Mouse (Mus musculus): ENCODE measurements around the gene Cdc20b. TPM values are rescaled to one million over a fixed set of nuclear protein-coding genes. Genes with fewer than 3 reads are reported as not detected.

The Cdc20b gene
- polyA plus RNA-seq, 1 experiment = not detected

GRCm38 (mm10) chr13:113098406-113098805 lies 63.5 kb downstream of the Cdc20b start:
- Histone ChIP-seq H3K4me1 (ENCODE audit: control insufficient read depth, insufficient read depth, insufficient read length, low read length) (no peaks in the 10 kb centered on the region), H3K36me3 (ENCODE audit: control insufficient read depth, insufficient read depth, low read length) (no peaks in the 10 kb centered on the region), H3K27me3 (ENCODE audit: control insufficient read depth, insufficient read depth, low read length) (no peaks in the 10 kb centered on the region), H3K4me3 (ENCODE audit: low read depth, low read length) (peak overlapping the region; percentile 34; the same call in 1 of the 2 replicates), H3K27ac (ENCODE audit: insufficient read depth, low read depth, low read length) (peak overlapping the region; percentile 32)
- 88% methylated on average over 2 of the region's 2 CpGs for WGBS
- no peak for TF ChIP-seq CTCF (IDR thresholded peaks at IDR 0.05; ENCODE audit: extremely low read depth, insufficient read length, insufficient replicate concordance, low read depth, low read length)
- no peak for TF ChIP-seq POLR2A (IDR thresholded peaks at IDR 0.05; ENCODE audit: low read depth, low read length)

DNA sequence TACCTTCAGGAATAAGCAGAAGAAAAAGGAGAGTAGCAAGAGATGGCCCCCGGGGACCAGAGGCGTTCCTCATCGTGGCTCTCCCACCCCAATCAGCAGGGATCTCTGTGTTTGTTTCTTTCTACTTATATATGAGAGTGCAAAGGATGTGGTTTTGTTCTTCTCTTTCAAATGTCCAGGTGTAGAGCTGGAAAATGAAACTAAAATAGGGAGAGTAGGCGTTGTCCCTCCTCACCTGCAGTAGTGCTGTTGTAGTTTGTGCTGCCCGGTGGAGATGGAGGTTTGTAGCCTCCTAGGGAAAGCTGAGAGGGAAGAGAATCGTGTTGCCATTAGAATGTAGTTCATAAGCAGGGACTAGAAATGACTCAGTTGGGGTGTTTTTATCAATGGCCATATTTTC lies 66.0 kb downstream of the Cdc20b start, which contains the start of gene Gzma:
TSS of gene Gzma (minus strand) at position 103 of the 400 bp plus-strand sequence.
- Histone ChIP-seq H3K36me3 (ENCODE audit: control insufficient read depth, insufficient read depth, low read length) (no peaks in the 10 kb centered on the region), H3K27ac (ENCODE audit: insufficient read depth, low read depth, low read length) (peak within 1 kb of the TSS; percentile 37; the same call in 1 of the 2 replicates), H3K27me3 (ENCODE audit: control insufficient read depth, insufficient read depth, low read length) (no peaks in the 10 kb centered on the region), H3K4me1 (ENCODE audit: control insufficient read depth, insufficient read depth, insufficient read length, low read length) (no peaks in the 10 kb centered on the region), H3K4me3 (ENCODE audit: low read depth, low read length) (no peak within 1 kb of the TSS)
- TF ChIP-seq POLR2A (IDR thresholded peaks at IDR 0.05; ENCODE audit: low read depth, low read length) (no peak), CTCF (IDR thresholded peaks at IDR 0.05; ENCODE audit: extremely low read depth, insufficient read length, insufficient replicate concordance, low read depth, low read length) (no peak)
- 62% methylated on average over 6 of the region's 6 CpGs for WGBS

GRCm38 (mm10) chr13:113101804-113102203 lies 66.9 kb downstream of the Cdc20b start:
- Histone ChIP-seq H3K27me3 (ENCODE audit: control insufficient read depth, insufficient read depth, low read length) (no peaks in the 10 kb centered on the region), H3K36me3 (ENCODE audit: control insufficient read depth, insufficient read depth, low read length) (no peaks in the 10 kb centered on the region), H3K4me3 (ENCODE audit: low read depth, low read length) (no peak overlapping the region), H3K27ac (ENCODE audit: insufficient read depth, low read depth, low read length) (no peak overlapping the region), H3K4me1 (ENCODE audit: control insufficient read depth, insufficient read depth, insufficient read length, low read length) (no peaks in the 10 kb centered on the region)
- 61% methylated on average over 10 of the region's 10 CpGs for WGBS
- TF ChIP-seq CTCF (IDR thresholded peaks at IDR 0.05; ENCODE audit: extremely low read depth, insufficient read length, insufficient replicate concordance, low read depth, low read length) = no peak
- TF ChIP-seq POLR2A (IDR thresholded peaks at IDR 0.05; ENCODE audit: low read depth, low read length) = no peak

GRCm38 (mm10) chr13:113104759-113105158 lies 69.8 kb downstream of the Cdc20b start:
- Histone ChIP-seq H3K4me3 (ENCODE audit: low read depth, low read length) (no peak overlapping the region), H3K4me1 (ENCODE audit: control insufficient read depth, insufficient read depth, insufficient read length, low read length) (no peaks in the 10 kb centered on the region), H3K27ac (ENCODE audit: insufficient read depth, low read depth, low read length) (no peak overlapping the region), H3K27me3 (ENCODE audit: control insufficient read depth, insufficient read depth, low read length) (no peaks in the 10 kb centered on the region), H3K36me3 (ENCODE audit: control insufficient read depth, insufficient read depth, low read length) (no peaks in the 10 kb centered on the region)
- TF ChIP-seq CTCF (IDR thresholded peaks at IDR 0.05; ENCODE audit: extremely low read depth, insufficient read length, insufficient replicate concordance, low read depth, low read length) (no peak), POLR2A (IDR thresholded peaks at IDR 0.05; ENCODE audit: low read depth, low read length) (no peak)
- WGBS = 82% methylated on average over 10 of the region's 10 CpGs

GRCm38 (mm10) chr13:113118977-113119376 lies 84.1 kb downstream of the Cdc20b start:
- Histone ChIP-seq H3K4me1 (ENCODE audit: control insufficient read depth, insufficient read depth, insufficient read length, low read length) (no peaks in the 10 kb centered on the region), H3K4me3 (ENCODE audit: low read depth, low read length) (no peak overlapping the region), H3K27me3 (ENCODE audit: control insufficient read depth, insufficient read depth, low read length) (no peaks in the 10 kb centered on the region), H3K36me3 (ENCODE audit: control insufficient read depth, insufficient read depth, low read length) (no peaks in the 10 kb centered on the region), H3K27ac (ENCODE audit: insufficient read depth, low read depth, low read length) (no peak overlapping the region)
- TF ChIP-seq POLR2A (IDR thresholded peaks at IDR 0.05; ENCODE audit: low read depth, low read length) (no peak), CTCF (IDR thresholded peaks at IDR 0.05; ENCODE audit: extremely low read depth, insufficient read length, insufficient replicate concordance, low read depth, low read length) (no peak)
- 40% methylated on average over 4 of the region's 4 CpGs for WGBS

GRCm38 (mm10) chr13:113120324-113121237 lies 85.7 kb downstream of the Cdc20b start:
- Histone ChIP-seq H3K36me3 (ENCODE audit: control insufficient read depth, insufficient read depth, low read length) (no peaks in the 10 kb centered on the region), H3K27me3 (ENCODE audit: control insufficient read depth, insufficient read depth, low read length) (no peaks in the 10 kb centered on the region), H3K27ac (ENCODE audit: insufficient read depth, low read depth, low read length) (0 out of 2 replicates have a peak overlapping the region, but pooled peaks have one; percentile 29), H3K4me1 (ENCODE audit: control insufficient read depth, insufficient read depth, insufficient read length, low read length) (no peaks in the 10 kb centered on the region), H3K4me3 (ENCODE audit: low read depth, low read length) (peak overlapping the region; percentile 12; the same call in 1 of the 2 replicates)
- WGBS = 80% methylated on average over 17 of the region's 17 CpGs
- TF ChIP-seq POLR2A (IDR thresholded peaks at IDR 0.05; ENCODE audit: low read depth, low read length) (no peak), CTCF (IDR thresholded peaks at IDR 0.05; ENCODE audit: extremely low read depth, insufficient read length, insufficient replicate concordance, low read depth, low read length) (no peak)

- Histone ChIP-seq H3K27ac (ENCODE audit: insufficient read depth, low read depth, low read length) (no peak overlapping the region), H3K36me3 (ENCODE audit: control insufficient read depth, insufficient read depth, low read length) (no peaks in the 10 kb centered on the region), H3K4me1 (ENCODE audit: control insufficient read depth, insufficient read depth, insufficient read length, low read length) (no peaks in the 10 kb centered on the region), H3K27me3 (ENCODE audit: control insufficient read depth, insufficient read depth, low read length) (no peaks in the 10 kb centered on the region), H3K4me3 (ENCODE audit: low read depth, low read length) (no peak overlapping the region)
- TF ChIP-seq CTCF (IDR thresholded peaks at IDR 0.05; ENCODE audit: extremely low read depth, insufficient read length, insufficient replicate concordance, low read depth, low read length) (no peak), POLR2A (IDR thresholded peaks at IDR 0.05; ENCODE audit: low read depth, low read length) (no peak)
- WGBS = 92% methylated on average over 14 of the region's 14 CpGs
Measured at GRCm38 (mm10) chr13:113121326-113121725, 86.4 kb downstream of the Cdc20b start.
